Mouse (Mus musculus): ENCODE measurements around the gene Comt. TPM values are rescaled to one million over a fixed set of nuclear protein-coding genes. Genes with fewer than 3 reads are reported as not detected.
A peak's percentile ranks its signal among the peaks of the same experiment; 100 is the strongest.

Comt gene
- total RNA-seq, 2 experiments from 2014 or later = 57.1 to 66.8 TPM

DNA sequence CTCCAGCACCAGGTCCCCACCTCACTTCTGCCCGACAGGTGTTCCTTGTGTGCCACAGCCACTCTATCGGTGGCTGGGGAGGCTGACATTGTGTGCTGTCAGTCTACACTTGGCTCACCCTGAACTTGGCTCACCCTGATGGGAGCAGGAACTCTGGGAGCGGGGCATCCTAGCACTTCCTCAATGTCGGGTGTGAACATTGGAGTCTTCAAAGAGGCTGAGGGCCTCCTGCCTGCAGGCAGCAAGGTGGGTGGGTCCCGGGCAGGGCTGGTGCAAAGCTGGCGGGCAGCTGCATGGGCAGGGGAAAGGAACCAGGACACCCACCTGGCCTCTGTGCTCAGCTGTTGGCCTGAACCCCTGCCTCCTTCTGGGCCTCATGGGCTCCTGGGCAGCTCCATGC is 9.5 kb upstream of the Comt start:
- DNase-seq (ENCODE audit: low spot score in 2 of 2) = no peak

- DNase-seq (ENCODE audit: low spot score in 2 of 2) = no peak
Measured at GRCm38 (mm10) chr16:18433341-18433920, 6.8 kb upstream of the Comt start.

- no peak for DNase-seq (ENCODE audit: low spot score in 2 of 2)
Measured at GRCm38 (mm10) chr16:18430641-18431212, 4.1 kb upstream of the Comt start.

- no peak for DNase-seq (ENCODE audit: low spot score in 2 of 2)
Measured at GRCm38 (mm10) chr16:18429641-18430040, 3.0 kb upstream of the Comt start.

DNA sequence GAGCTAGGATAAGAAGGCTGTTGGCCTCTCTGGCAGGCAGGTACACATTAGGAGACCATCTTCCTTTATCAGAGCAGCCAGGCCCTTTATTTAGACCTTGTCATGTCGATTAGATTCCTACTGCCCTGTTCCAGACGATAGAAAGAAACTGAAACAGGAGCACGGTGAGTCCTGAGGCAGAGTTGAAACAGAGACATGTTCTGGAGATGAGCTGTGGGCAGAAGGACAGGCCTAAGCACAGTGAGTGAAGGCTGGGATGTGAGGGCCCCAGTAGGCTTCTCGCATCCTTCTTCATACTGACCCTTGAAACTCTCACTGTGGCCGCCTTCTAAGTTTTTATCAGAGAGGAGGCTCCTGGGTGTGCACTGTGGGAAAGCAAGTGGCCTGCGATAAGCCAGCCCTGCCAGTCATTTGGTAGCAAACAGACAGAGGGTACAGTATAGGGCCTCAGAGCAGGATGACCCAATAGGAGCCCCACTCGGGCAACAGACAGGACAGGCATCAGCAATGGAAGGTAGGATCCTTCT is 1.9 kb upstream of the Comt start:
- DNase-seq (ENCODE audit: low spot score in 2 of 2) = no peak

- DNase-seq (ENCODE audit: low spot score in 2 of 2) = no peak
Measured at GRCm38 (mm10) chr16:18428011-18428515, 1.4 kb upstream of the Comt start.

- peak; percentile 66 to 73 for DNase-seq (ENCODE audit: low spot score in 2 of 2)
Measured at GRCm38 (mm10) chr16:18426215-18426791, 349 bp downstream of the Comt start, which contains the start of gene Txnrd2. Txnrd2 (plus strand) TSS chr16:18426384.

- no peak for DNase-seq (ENCODE audit: low spot score in 2 of 2)
Measured at GRCm38 (mm10) chr16:18425475-18426214, 1.0 kb downstream of the Comt start.

- DNase-seq (ENCODE audit: low spot score in 2 of 2) = no peak
Measured at GRCm38 (mm10) chr16:18424364-18425045, 2.1 kb downstream of the Comt start.

- no peak for DNase-seq (ENCODE audit: low spot score in 2 of 2)
Measured at GRCm38 (mm10) chr16:18423915-18424265, 2.8 kb downstream of the Comt start.

- DNase-seq (ENCODE audit: low spot score in 2 of 2) = no peak
Measured at GRCm38 (mm10) chr16:18423203-18423914, 3.3 kb downstream of the Comt start.

GRCm38 (mm10) chr16:18420571-18420970 is 6.1 kb downstream of the Comt start:
- no peak for DNase-seq (ENCODE audit: low spot score in 2 of 2)

- DNase-seq (ENCODE audit: low spot score in 2 of 2) = no peak
Measured at GRCm38 (mm10) chr16:18419603-18420026, 7.0 kb downstream of the Comt start.

DNA sequence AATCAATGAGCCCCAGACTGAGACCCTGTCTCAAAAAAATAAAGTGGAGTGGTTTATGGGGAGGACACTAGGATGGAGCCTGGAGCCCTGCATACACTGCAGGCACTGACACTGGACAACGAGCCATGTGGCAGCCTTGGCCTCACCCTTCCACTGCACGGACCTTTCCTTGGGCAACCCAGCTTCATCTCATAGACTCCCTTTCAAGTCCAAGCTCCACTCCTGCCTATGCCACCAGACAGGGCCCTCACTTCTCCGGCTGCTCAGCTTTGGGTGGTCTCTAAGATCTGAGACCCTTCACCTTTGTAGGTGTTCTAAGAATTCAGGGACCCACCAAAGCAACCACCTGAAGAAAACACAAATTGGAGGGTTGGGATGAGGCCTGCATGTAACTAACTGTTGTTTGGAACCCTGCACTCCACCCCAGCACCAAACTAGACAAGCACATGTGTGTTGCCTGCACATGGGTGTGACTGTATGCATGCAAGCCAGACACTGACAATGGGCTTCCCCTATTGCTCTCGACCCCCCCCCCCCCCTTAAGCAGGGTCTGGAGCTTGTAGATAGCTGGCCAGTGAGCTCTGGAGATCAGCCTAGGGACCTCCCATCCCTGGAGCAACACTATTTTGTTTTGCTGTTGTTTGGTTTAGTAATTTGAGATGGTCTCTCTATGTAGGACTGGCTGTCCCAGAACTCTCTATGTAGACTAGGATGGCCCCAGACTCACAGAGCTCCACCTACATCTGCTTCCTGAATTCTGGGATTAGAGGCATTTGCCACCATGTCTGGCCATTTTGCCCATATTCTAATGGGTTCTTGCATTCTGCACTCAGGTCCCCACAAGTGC is 7.7 kb downstream of the Comt start:
- DNase-seq (ENCODE audit: low spot score in 2 of 2) = no peak

DNA sequence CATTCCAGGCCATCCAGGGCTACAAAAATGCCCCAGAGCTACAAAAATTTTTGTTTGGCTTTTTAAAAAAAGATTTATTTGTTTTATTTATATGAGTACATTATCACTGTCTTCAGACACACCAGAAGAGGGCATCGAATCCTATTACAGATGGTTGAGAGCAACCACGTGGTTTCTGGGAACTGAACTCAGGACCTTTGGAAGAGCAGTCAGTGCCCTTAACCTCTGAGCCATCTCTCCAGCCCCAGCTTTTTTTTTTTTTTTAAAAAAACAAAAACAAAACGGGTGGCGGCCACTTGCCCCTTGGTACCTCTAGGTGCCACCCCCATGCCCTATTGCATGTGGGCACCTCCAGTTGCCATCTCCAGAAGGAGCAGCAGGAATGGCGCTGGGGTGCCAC is 9.2 kb downstream of the Comt start:
- no peak for DNase-seq (ENCODE audit: low spot score in 2 of 2)

DNA sequence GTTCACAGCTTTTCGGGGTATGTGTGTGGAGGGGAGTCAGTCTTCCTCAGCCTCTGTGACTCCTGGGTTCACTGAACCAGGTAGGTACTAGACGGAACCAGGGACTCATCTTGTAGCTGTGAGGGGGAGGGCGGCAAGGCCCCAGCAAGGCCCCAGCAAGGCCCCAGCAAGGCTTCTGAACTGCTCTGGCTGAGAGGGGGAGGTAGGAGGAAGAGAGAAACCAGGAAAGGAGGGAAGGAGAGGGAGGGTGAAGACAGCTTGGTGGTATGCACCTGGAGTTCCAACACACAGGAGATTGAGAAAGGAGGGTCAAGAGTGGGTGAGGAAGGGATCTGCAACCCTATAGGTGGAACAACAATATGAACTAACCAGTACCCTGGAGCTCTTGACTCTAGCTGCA is 9.8 kb downstream of the Comt start:
- DNase-seq (ENCODE audit: low spot score in 2 of 2) = no peak

DNA sequence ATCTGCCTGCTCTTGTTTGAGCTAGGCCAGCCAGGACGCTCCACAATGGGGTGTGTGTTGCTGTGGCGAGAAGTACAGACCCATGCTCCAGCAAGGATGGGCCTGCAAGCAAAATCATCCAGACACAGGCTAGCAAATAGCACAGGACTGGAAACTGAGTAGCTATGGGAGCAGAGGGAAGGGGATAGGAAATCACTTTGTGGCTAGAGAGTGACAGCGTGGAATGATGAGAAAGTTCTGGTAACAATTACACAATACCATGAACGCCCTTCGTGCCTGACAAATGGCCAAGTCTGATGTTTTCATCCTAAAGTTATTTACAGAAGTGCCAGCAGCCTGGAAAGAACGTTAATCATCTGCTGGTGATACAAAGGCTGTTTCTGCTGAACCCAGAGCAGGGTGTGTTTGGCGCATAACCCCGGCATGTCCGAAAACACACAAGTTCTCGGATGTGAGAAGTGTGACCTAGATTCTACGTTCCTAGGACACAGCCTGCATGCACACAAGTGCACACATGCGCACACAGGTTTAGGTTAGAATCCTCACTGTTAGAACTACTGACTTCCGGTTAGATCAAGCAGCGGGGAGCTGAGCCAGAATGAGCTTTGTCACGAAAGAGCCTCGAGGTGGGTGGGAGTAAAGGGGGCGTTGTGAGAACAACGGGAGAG is 10.4 kb downstream of the Comt start:
- DNase-seq (ENCODE audit: low spot score in 2 of 2) = no peak

GRCm38 (mm10) chr16:18413032-18413816 is 13.4 kb downstream of the Comt start:
- no peak for DNase-seq (ENCODE audit: low spot score in 2 of 2)
